Mouse (Mus musculus) right cerebral cortex, postnatal 10 days (tissue): ENCODE results near the gene Mettl3.
A peak's percentile ranks its signal among the peaks of the same experiment; 100 is the strongest.
"Not testable (repeated sequence)": the region's sequence is repeated elsewhere in the genome, so short reads cannot be mapped to it uniquely, and the experiment has no call there.

Source experiments
- DNase-seq, 2 experiments: peaks; one replicate each; pipeline ENCODE4 v3.0.0; 2021; ENCODE audit warnings: low spot score in 2 of 2

Mettl3 gene

DNA sequence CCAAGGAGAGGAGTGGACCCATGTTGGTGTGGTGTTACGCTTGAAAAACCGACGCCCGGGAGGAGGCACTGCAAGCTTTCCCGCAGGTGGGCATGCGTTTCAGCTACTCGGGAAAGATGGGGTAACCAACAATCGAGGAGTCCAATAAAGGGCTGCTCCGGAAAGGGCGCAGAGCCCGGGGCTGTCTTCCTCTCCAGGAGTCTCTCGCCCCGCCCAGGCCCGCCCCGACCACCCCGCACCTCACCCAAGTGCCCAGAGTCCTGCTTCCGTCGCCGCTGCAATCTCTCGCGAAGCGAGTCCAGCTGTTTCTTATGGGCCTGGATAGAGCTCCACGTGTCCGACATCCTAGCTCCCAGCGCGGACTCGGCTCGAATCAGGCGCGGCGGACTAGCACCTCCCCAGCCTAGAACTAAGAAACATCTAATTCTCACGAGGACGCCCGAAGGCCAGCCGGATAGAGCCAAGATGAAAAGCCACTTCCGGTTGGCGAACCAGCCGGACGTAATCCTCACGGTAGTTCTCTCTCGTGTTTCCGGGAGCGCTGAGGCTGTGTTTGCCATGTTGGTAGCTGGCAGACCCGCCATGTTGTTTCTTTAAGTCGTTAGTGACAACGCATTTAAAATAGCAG is at the start of gene Mettl3:
Gene Mettl3, minus strand, starts transcription at position 485 of the 628 bp plus-strand sequence.
- DNase-seq: peak; percentile 96 to 97

DNA sequence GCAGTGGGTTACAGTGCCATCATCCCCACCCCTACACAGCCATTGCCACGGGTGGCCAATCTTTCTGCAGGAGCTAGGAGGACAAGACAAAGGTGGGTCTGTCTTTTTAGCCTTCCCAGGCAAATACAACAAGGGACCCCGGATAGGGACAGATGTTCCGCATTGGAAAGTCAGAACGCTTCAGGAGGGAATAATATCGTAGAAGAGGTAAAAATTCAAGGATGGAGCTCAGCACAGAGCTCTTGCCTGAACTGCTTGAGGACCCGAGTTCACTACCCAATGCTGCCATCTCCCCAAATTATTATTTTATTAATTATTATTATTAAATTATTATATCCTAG is 34.6 kb upstream of the Mettl3 start:
- DNase-seq: no peak

GRCm38 (mm10) chr14:52338751-52339511 is 34.0 kb upstream of the Mettl3 start:
- DNase-seq: peak; percentile 81 to 85

DNA sequence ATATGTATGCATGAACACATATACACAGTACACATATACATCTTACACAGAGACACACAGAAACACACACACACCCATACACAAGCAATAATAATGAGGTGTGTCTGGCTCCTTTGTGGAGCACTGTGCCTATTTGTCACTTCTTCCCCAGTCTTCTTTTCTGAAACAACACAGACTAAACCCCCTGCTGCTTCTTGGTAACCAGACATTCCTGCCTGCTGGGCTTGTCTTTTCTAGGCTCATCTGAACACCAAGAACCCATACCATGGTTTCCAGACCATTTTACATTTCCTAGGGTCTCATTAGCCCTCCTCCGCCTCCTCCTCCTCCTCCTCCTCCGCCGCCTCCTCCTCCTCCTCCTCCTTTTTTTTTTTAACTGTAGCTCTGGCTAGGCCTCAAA is 27.2 kb upstream of the Mettl3 start:
- no peak for DNase-seq

- DNase-seq: no peak
These were observed 26.3 kb upstream of the Mettl3 start for GRCm38 (mm10) chr14:52331069-52331750.

- DNase-seq: peak in 1 of 2 experiments; percentile 41
These were observed 23.2 kb upstream of the Mettl3 start, which contains the start of gene Sall2 for GRCm38 (mm10) chr14:52327910-52328812. Gene Sall2, minus strand, starts transcription at chr14:52328762.

DNA sequence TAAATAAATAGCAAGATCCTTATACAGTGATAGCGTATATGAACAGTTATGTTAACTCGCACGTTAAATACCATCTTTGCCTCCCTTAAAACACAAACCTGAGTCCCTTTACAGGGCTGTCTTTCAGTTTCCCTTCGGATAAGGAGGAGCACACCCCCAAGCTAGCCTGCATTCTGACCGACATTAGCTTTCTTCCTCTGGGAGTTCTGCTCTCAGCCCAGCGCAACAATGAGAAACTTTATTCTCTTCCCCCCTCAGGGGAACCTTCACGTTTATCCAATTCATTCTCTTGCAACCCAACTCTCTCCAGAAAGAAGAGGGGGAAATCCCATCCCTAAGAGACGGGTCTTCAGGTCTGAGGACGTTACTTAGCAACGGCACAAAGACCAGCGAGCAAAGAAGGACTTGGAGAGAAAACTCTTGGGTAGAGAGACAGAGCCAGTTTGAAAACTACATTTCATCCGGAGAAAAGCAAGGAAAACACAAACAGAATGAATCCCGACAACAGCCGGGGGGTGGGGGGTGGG is 22.5 kb upstream of the Mettl3 start:
- DNase-seq: peak; percentile 26 to 44

DNA sequence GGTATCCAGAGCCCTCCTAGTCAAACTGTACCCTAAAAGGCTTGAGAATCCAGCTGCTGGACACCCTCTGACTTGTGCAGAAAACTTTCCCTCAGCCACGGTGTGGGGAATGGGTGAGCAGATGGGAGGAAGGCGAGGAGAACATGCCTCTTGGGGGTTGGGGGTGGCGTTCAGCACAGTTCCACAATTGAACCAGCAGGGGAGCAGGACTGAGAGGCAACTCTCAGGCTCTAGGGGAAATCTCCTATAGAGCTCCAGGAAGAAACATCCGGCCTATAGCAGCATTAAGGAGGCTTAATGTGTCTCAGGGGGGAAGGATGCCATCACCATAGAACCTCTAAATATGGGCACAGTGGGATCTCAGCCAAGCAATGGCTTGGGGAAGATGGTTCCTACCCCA is 21.0 kb upstream of the Mettl3 start:
- peak in 1 of 2 experiments; percentile 35 for DNase-seq

DNA sequence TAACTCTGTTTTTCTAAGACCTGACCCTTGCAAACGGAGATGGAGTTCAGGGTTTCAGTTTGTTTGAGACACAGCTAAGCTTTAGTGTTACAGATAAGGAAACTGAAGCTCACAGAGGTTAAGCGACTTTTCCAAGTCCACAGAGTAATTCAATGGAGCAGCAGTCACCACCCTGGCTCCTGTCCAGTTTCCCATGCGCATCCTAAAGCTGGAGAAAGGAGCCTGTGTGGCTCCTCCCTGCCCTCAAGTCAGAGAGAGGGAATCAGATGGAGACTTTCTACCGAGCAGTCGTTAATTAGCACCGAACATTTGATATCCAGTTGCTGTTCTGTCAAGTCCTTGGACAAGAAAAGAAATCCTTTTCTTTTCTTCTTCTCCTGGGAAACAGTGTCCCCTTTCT is 14.4 kb upstream of the Mettl3 start:
- no peak for DNase-seq

DNA sequence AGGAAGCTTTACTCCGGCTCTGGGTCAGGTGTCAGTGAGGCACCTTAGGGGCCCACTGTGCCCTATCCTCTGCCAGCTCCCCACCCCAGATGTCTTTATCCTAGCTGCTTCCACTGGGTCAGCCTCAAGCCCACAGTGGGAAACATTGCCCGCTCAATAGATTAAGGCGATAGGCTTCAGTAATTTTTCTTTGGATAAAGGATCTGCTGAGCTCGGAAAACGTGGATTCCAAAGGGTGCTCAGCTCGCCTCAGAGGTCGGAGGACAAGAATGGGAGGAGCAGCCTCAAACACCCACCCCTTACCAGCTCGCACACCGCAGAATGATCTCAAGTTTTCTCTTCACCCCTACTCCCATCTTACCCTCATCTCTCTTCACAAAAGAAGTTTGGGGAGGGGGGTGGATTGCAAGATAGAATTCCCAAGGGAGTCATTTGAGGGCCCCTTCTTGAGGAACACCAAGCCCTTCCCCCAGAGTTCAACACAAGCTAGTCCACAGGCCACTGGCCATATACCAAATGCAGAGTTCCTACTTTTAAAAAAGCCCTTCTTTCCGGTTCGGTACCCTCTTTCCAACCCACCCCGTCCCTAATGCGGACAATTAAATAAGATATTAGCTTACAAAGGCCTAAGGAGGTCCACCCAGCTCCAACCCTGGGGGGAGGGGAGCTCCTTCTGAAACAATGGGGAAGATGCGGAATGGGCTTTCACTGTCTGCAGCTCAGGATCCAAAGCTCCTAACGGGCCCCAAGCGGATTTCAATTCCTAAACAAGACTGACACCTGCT is 11.7 kb upstream of the Mettl3 start:
- DNase-seq: peak in 1 of 2 experiments; percentile 47

- DNase-seq: peak; percentile 87 to 89
These were observed 11.0 kb upstream of the Mettl3 start for GRCm38 (mm10) chr14:52315792-52316440.

DNA sequence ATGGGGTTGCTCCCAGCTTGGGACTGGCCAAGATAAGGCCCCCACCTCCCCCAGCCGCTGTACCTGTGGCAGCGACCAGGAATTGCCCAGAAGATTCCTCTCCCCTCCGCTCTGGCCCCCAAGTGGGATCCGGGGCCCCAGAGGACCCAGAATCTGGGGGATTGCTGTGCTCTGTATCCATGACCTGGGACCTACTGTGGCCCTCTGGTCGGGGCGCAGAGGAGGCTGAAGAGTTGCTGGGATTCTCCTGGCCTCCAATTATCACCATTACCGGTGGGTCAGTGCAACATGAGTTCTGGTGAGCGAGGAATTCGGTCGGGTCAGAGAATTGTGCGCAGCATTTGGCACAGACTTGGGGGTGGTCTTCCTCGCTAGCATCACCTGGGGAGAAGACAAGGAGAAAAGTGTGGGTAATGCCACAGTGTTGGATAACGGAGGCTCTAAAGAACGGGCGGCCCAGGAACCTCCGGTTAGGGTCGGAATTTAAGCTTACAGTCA is 10.4 kb upstream of the Mettl3 start:
- no peak for DNase-seq

DNA sequence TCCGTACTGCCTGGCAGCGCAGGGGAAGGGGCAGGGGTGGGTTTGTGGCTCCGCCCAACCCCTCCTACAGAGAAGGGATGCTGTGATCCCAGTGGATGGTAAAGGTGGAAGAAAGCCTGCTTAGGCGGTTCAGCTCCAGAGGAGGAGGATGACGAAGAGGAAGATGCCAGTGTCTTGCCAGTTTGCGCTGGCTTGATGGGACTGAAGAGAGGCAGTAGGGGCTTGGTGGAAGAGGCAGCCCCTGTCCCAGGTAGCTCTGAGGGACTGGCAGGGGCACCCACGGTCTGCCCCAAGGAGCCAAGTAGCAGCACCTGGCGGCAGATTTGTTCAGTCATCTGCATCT is 9.9 kb upstream of the Mettl3 start:
- DNase-seq: peak in 1 of 2 experiments; percentile 49

DNA sequence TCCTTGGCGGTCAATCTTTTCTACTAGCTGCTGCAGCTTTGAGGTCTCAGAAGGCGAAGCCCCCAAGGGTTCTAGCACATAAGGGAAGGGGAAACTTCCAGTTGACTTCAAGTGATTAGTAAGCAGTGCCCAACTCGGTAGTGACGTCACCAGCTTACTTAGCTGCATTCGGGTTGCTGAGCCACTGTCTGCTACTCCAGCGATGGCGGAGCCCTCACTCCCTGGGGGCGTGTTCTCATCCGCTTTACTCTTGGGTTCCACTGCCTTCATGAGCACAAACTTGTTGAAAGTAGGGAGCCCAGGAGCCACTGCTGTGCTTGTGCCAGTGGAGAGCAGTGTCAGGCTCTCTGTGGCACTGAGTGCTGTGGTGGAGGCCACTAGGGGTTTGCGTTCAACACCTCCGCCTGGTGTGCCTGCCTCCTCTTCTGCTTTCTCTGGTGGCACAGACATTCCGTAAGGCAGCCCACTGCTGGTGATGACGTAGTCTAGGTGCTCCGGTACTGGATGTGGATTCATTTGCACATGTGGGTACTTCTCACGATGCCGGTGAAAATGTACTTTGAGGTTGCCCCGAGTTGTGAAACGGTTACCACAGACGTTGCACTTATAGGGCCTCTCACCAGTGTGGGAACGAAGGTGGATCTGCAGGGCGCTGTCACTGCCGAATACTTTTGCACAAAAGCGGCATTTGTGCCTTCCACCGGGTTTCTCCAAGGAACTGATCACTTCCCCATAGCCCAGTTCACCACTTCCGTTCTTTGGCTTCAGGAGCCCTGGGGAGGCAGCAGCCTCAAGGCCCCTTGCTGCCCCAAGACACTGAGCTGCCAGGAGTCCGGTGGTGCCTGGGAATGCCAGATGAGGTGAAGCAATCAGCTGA is 9.2 kb upstream of the Mettl3 start:
- peak in 1 of 2 experiments; percentile 38 for DNase-seq

- DNase-seq: no peak
These were observed 6.0 kb upstream of the Mettl3 start for GRCm38 (mm10) chr14:52310906-52311305.

DNA sequence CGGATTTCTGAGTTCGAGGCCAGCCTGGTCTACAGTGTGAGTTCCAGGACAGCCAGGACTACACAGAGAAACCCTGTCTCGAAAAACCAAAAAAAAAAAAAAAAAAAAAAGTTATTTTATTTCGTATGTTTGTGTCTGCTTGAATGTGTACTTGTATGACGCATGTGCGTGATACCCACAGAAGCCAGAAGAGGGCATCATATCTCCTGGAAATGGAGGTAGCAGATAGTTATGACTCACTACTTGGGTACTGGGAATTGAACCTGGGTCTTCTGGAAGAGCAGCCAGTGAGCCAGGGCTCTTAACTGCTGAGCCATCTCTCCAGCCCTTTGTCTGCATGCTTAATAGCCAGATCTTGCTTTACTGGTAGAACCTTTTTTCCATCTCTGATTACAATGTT is 5.4 kb upstream of the Mettl3 start:
- peak in 1 of 2 experiments; percentile 41 for DNase-seq

DNA sequence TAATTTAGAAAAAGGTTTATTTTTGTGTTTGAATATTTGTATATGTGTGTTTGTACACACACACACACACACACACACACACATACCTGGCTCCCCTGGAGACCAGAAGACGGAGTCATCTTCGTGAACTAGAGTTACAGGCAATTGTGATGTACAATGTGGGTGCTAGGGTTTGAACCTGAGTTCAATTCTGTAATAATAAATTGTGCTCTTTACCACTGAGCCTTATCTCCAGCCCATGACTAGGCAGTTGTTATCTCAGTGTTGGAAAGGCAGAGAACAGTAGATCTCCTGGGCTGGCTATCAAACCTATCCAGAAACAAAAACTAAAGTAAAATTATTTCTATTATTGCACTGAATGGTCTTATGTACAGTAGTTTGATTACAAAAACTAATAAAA is 1.2 kb upstream of the Mettl3 start:
- no peak for DNase-seq

DNA sequence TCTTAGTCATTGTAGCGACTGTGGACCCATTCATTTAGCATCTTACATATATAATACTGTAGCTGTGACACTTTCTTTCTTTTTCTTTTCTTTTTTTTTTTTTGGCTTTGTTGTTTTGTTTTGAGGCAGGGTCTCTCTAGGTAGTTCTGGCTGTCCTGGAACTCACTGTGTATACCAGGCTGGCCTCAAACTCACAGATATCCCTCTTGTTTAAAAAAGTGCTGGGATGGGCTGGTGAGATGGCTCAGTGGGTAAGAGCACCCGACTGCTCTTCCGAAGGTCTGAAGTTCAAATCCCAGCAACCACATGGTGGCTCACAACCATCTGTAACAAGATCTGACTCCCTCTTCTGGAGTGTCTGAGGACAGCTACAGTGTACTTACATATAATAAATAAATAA is 1.4 kb downstream of the Mettl3 start:
- not testable (repeated sequence) for DNase-seq
